Mouse (Mus musculus) small intestine, adult 2 months (tissue): Measurements from ENCODE around the gene Acot4.

Experiments used
- CTCF ChIP-seq: fragments of 200-500 bp; IDR thresholded peaks from 2 replicates; pipeline ENCODE4 v1.5.1; 2012; ENCODE audit warnings: low read depth, mild to moderate bottlenecking, control low read depth, inconsistent platforms, low read length, moderate library complexity, mixed read lengths; ENCODE audit not compliant: insufficient replicate concordance, insufficient read length; ENCODE audit errors: extremely low read depth
- POLR2A ChIP-seq: fragments of 200-500 bp; IDR thresholded peaks from 2 replicates; pipeline ENCODE4 v1.6.1; 2012; ENCODE audit warnings: low read depth, mild to moderate bottlenecking, control low read depth, inconsistent platforms, low read length, moderate library complexity

DNA sequence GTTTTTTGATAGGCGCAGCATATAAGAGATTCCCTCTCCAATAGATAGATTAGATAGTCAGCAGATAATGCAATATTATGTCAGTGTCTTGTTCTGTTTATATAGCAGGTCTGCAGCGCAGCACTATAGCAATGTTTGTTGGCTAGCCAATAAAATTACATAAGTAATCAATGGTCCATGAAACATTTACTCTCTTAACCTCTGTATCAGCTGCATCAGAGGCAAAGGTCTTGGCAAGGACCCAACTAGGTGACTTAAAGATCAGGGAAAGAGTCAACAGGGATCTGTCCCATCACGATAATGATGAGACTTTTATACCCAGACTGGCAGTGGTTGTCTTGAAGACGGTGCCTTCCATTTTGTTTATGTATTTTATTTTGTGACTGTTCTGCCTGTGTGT, 5.3 kb upstream of the Acot4 start:
- TF ChIP-seq CTCF, result no peak
- no peak for TF ChIP-seq POLR2A
